Mouse (Mus musculus) layer of hippocampus, adult 11-12 months (tissue): ENCODE data around the gene Acox2.

Experiments
- DNase-seq: peaks from one replicate; pipeline ENCODE4 v3.0.0; 2022; ENCODE audit warnings: low spot score

The Acox2 gene

DNA sequence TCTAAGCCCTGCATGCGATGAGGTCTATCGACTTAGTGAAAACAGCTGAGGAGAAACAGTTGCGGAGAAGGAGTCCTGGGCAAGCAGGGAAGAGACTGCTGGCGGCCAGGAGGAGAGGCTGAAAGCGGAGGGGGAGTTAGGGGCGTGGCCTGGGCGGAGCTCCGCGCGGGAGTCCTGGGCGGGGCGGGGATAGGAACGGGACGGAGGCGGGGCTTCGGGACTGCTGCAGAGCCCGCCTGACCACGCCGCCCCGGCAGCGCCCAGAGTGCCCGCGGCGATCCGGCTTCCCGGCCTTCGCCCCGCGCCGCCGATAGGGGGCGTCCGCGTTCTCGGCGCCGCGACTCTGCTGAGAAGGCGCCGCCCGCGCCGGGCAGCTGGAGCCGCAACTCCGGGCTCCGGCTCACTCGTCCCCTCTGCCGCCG lies 45.3 kb downstream of the Acox2 start, which contains the start of gene Kctd6:
Kctd6 (plus strand) TSS at position 338 of the 422 bp plus-strand sequence.
- DNase-seq, result peak; percentile 97

DNA sequence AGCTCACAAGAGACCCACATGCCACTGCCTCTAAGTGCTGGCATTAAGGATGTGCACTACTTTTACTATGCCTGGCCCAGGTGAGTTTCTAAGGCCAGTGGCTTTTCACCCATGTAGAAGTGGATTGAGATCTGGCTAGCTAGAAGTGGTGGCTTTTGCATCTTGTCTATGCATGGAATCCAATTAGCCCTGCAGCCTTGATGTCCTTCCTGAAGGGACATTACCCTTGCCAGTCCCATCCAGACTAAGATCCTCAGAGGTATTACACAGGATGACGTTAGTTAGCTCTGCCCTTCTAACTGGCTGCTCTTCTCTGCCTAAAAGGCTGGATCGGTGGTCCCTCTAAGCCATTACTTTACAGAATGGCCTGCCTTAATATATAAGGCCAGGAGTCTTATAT lies 46.2 kb downstream of the Acox2 start:
- no peak for DNase-seq

DNA sequence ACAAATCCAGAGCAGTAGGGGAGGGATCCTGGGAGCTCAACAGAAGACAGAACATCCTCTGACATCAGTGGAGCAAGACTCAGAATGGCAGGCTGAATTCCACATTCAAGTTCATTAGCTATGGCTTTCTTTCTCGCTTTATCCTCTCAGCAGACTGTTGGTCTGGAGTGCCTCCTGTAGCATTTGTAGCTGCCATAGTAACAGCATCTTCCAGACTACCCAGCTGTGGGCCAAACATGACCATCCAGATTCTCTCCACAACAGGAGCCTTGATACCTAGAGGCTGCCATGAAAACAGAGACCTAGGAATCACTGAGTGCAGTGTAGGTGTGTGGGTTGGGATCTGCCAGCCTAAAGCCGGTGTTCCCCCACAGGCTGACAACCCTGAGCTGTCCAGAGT lies 49.3 kb downstream of the Acox2 start:
- DNase-seq, result no peak

DNA sequence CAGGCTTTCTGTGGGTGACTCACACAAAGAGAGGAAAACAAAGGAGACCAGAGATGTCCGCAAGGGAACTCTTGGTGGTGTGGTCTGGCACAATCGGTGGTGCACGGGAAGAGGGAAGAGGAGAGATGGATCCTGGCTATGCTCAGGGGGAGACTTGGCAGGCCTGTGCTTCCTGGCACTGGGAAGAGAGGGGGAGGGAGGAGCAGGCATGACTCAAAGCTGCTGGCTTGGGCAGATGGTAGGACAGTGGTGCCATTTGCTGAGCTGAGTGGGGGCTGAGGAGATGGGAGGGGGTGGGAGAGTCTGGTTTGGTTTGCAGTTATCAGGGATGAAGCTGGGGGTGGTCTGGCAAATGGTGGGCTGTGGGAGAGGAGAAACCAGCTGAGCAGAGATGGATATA lies 50.3 kb downstream of the Acox2 start:
- peak; percentile 84 for DNase-seq

DNA sequence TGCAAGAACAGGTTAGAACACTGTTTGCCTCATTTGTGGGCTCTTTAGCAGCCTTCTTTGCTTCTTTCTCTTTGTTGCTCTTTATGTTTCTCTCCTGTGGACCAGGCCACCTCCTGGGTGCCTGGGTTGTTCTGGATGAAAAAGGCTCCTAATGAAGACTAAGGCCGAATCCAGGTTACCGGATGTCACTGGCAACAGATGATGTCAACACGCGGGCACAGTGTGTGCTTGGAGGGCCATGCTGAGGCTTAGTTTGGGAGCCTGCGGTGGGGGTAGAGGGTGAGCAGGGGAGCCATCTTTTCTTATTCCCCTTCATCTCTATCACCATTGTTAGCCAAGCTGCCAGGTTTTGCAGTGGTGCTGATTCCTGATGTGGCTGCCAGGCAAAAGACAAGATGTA lies 51.6 kb downstream of the Acox2 start:
- DNase-seq, result no peak

- no peak for DNase-seq
These were observed 52.0 kb downstream of the Acox2 start for GRCm38 (mm10) chr14:8207105-8207504.

DNA sequence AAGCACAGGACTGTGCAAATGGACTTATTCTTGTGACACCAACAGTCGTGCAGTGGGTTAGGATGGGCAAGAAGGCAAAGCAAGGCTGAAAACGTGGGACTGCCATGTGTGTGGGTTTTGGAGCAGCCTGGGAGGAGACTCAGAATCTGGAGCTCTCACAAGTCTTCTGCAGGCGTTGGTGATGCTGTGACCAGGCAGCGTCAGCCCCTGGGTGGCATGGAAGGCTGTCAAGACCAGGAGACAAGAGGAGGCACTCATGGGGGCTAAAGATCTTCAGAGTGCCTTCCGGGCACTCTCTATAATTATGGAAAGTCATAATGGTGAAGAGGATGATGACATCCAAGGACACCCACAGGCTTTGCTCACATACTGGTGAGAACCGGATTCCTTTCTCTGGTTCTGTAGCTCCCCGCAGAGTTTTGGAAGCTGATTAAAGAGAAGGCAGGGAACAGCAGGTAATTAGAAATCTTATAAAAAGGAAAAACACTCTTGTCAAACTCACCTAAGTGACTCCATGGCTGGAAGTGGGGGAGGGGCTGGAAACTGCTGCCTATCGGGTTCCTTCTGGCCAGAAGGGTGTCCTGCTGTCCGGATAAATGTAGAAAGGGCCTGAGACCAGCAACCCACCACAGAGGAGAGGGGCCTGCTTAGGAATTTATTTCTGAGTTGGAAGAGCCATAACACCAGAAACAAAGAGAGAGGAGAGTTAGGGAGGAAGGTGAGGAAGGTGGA lies 52.8 kb downstream of the Acox2 start:
- no peak for DNase-seq

- no peak for DNase-seq
These were observed 57.4 kb downstream of the Acox2 start for GRCm38 (mm10) chr14:8201715-8202114.

- DNase-seq, result no peak
These were observed 58.4 kb downstream of the Acox2 start for GRCm38 (mm10) chr14:8200769-8201168.

- no peak for DNase-seq
These were observed 66.4 kb downstream of the Acox2 start for GRCm38 (mm10) chr14:8192727-8193126.

DNA sequence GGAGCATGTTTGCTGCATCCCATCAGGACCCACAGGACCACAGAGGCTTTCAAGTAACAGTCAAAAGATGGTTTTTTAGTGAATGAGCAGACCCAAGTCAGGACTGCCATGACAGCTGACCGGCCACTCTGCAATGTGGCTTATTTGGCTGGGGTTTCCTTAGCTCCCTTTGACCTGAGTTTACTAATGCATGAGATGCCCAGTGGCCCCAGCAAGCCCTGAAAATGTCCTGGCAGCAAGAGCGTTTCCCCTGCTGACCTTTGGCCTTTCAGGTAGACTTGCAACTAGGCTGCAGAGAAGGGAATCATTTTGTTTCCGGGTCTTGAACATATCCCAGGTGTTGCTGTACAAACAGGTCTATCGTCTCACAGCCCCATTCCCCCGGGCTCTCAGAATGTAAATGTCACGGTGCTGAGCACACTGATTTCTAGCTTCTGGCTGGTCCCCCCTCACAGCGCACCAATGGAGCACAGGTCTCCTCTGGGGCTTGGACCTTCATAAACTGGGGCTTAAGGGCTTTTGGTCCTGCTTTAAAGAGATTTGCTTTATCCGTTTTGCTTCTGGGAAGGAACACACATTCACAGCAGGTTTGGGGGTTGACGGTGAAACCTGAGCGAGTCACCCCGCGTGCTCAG lies 67.7 kb downstream of the Acox2 start:
- no peak for DNase-seq

DNA sequence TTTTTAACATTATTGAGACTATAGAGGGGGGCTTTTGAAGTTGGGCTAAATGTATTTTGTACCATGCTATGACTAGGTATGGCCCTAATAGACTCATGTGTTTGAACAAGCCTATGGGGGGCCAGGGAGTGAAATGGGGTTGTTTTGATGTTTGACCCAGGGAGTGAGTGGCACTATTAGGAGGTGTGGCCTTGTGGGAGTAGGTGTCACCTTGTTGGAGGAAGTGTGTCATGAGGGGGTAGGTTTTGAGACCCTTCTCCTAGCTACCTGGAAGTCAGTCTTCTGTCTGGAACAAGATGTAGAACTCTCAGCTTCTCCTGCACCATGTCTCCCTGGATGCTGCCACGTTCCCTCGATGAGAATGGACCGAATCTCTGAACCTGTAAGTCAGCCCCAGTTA lies 68.6 kb downstream of the Acox2 start:
- no peak for DNase-seq

DNA sequence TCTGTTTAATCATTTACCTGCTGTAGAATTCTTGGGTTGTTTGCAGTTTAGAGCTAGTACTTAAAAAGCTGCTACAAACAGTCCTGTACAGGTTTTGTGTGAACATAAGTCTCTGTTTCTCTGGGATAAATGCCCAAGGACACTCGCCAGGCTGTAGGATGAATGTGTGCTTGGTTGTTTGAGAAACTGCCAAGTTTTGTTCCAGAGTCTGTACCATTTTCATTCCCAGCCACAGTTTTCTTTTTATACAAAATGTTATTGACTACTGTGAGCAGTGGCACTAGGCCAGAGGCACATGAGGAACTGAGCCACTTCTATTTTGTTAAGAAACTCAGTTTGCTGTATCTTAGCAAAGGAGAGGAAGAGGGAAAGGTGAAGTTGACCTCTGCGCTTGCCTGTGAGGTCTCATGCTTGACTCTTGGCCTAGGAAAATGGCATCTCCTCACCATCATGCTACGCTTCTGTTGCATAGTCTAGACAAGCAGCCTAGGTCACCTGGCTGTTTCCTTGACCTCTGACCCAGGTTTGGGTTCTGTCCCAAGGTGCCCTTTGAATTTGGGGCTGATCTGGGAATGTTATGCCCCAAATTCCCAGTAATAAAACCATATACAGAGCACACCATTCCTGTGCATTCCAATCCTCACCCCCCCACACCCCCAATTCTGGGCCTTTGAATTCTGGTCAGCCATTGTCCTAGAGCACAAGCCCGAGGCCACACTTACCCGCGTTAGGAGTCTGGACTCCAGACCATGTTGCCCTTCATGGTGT lies 72.7 kb downstream of the Acox2 start:
- DNase-seq, result peak; percentile 82

GRCm38 (mm10) chr14:8183330-8183729 lies 75.8 kb downstream of the Acox2 start:
- DNase-seq, result no peak

DNA sequence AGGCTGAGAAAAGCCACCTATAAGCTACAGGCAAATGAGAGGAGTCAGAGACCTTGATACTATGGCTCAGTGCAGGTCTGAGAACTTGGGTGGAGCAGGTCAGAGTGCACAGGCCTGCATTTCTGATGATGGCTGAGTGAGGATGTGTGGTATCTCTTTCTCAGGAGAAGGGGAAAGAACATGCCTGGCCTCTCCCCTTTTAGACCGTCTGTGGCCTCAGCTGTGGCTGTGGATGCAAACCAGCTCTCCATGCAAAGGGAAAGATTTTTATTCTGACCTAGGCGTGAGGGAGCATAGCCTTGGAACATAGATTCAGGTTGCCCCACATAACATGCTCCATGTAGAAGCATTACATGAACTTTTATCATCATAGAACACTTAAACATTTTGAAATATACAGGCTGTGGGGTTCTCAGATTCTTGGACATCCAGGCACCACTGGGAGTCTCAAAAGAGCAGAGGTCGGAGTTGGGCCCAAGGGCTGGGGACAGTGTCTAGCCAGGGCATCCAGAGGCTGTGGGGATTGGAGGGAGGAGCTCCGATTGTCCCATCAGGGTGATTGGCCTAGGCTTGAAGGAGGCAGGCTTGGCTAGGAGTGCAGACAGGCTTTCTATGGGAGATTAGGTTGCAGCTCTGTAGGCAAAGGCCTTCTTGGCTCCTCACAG lies 78.7 kb downstream of the Acox2 start:
- DNase-seq, result no peak

GRCm38 (mm10) chr14:8176251-8176650 lies 82.9 kb downstream of the Acox2 start:
- DNase-seq, result no peak
